Mouse (Mus musculus) thymus, postnatal 25 days (tissue): ENCODE data around the gene Il4i1.
A peak's percentile ranks its signal among the peaks of the same experiment; 100 is the strongest.

Experiments
- DNase-seq: peaks from one replicate; pipeline ENCODE4 v3.0.0; 2022

Gene Il4i1

GRCm38 (mm10) chr7:44819391-44819790, 3.2 kb downstream of the Il4i1 start:
- DNase-seq, result peak; percentile 0

DNA sequence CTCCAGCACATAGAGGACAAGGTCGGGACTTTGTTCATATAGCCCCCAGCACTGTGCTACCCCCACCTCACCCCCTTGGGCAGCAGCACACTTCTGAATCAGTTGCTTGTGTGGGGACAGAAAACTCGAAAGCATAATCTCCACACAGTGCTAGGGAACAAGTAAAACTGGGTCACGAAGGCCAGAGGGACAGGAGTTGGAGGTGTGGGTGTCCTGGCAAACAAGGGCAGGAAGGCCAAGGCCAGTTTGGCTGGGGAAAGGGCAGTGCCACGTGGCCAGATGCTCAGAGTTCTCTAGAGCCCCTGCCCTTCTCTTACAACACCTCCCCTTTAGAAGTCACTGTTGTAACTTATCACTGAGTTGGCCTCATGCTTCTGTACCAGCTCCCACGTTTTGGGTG, 3.7 kb downstream of the Il4i1 start:
- DNase-seq, result peak; percentile 1

GRCm38 (mm10) chr7:44820525-44820924, 4.3 kb downstream of the Il4i1 start:
- DNase-seq, result no peak

- no peak for DNase-seq
These were observed 5.7 kb downstream of the Il4i1 start for GRCm38 (mm10) chr7:44821666-44822448.

- no peak for DNase-seq
These were observed 7.2 kb downstream of the Il4i1 start for GRCm38 (mm10) chr7:44823409-44823808.

GRCm38 (mm10) chr7:44824872-44825271, 8.7 kb downstream of the Il4i1 start:
- peak; percentile 84 for DNase-seq

DNA sequence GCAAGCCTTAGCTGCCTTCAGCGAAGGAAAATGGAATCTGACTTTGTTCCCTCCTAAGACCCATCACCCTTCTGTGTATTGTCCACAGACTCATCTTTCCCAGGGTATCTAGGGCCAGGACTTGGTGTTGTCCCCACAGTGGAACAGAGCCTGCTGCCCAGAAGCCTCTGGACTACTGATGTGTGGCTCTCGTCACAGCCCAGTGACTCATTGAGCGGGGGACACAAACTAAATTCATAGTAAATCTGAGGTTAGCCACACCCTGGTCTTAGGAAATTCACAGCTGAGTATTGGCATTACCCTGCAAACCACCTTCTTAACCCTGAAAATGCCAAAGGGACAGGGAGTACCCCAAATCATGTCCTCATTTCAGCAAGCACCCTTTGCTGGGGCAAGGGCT, 10.6 kb downstream of the Il4i1 start:
- no peak for DNase-seq

DNA sequence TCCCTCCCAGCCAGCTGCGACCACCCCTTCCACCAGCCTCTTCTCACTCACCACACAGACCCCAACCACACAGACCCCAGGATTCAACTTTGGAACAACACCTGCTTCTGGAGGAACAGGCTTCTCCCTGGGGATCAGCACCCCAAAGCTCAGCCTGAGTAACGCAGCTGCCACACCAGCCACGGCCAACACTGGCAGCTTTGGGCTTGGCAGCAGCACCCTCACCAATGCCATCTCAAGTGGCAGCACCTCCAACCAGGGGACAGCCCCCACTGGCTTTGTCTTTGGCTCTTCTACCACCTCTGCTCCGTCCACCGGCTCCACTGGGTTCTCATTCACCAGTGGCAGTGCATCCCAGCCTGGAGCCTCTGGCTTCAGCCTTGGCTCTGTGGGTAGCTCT, 12.5 kb downstream of the Il4i1 start:
- no peak for DNase-seq

GRCm38 (mm10) chr7:44832763-44833162, 16.6 kb downstream of the Il4i1 start:
- DNase-seq, result no peak

DNA sequence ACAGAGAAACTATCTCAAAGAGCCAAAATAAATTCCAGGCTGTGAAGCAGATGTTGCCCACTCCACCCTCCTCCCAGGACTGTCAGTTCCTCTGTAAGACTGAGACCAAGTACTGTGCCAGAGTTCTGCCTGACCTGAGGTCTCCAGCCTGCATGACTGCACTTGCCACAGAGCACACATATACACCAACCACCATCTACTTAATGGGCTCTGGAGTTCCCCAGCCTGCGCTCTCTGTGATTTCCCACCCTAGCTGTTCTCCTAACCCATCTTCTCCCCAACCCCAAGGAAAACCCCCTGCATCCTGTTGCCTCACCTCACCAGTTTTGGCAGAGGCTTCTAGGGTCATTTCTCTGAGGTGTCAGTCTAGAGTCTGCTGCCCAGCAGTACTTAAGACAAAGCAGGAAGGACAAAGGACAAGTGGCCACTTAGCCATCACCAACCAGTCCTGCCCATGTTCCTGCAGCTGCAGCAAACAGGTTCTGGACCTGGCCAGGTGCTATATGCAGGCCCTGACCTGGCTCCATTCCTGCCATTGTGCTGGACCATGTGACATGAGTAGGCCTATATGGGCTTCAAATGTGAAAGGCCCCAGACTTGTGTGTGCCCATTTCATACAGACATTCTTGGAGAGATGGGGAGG, 19.3 kb downstream of the Il4i1 start:
- DNase-seq, result no peak

DNA sequence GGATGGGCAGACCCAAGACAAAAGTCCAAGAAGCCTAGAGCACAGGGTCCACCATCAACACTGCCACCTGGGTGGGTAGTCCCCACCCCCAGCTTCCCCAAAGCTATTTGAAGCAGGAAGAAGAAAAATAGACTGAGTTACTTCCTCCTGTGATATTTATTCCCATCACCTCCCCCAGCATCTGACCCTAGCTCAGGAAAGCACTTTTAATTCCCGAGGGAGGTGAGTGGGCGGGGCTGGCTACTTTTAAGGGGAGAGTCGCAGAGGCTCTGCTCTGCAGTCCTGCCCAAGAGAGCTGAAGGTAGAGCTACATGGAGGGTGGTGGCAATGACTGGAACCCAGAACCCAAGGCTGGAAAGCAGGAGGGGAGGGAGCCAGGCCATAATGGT, 19.8 kb downstream of the Il4i1 start:
- no peak for DNase-seq

- DNase-seq, result no peak
These were observed 20.4 kb downstream of the Il4i1 start for GRCm38 (mm10) chr7:44836423-44837053.

GRCm38 (mm10) chr7:44838073-44838472, 21.9 kb downstream of the Il4i1 start:
- no peak for DNase-seq

- DNase-seq, result no peak
These were observed 22.9 kb downstream of the Il4i1 start for GRCm38 (mm10) chr7:44839171-44839490.

DNA sequence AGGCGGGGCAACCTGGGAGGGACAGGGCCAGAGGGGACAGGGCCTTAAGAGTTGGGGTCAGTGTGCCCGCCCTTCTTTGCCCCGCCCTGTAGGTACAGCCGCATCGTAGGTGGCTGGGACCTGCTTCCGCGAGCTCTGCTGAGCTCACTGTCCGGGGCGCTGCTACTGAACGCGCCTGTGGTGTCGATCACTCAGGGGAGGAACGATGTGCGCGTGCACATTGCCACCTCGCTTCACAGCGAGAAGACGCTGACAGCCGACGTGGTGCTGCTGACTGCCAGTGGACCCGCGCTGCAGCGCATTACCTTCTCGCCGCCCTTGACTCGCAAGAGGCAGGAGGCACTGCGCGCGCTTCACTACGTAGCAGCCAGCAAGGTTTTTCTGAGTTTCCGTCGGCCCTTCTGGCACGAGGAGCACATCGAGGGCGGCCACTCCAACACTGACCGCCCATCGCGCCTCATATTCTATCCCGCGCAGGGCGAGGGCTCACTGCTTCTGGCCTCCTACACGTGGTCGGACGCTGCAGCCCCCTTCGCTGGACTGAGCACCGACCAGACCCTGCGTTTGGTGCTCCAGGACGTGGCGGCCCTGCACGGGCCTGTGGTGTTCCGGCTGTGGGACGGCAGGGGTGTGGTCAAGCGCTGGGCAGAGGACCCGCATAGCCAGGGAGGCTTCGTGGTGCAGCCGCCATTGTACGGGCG, 23.5 kb downstream of the Il4i1 start:
- peak; percentile 42 for DNase-seq

DNA sequence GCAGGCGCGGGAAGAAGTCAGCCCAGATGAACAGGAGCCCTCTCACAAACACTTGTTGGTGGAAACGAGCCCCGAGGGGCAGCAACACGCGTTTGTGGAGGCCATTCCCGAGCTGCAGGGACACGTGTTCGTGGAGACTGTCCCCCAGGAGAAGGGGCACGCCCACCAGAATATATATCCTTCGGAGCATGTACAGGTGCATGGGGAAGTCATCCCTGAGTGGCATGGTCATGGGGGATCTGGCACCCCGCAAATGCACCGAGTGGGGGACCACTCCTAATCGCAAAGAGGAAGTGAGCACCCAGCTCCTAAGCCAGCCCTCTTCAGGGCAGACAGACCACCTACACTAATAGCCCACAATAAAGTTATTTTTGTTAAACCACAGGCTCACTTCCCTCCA, 24.2 kb downstream of the Il4i1 start:
- no peak for DNase-seq

DNA sequence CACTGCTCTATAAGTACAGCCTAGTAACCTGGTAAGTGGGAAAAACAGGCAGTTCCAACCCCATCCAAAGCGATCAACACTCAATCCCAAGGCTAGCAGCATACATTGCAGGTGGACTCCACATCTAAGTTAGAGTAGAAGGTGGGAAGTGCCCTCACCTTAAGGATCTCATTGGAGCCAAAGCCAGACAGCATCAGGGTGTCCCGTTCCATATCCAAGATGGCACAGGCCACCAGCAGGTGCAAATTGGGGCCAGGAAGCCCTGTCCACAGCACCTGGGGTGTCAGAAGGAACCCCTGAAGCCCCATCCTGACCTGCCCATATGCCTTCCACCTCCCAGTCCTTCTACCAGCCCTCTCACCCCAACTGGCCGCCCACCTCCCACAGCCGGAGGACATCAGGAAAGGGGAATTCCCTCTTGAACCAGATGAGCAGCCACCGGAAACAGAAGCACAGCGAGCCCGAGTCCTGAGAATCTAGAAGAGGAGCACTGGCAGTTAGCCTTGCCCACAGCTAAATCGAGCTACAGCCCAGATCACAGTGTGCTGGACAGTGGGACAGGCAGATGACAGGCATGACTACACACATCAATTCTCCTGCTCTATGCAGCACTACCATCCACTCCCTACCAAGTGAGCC, 25.8 kb downstream of the Il4i1 start:
- DNase-seq, result no peak

DNA sequence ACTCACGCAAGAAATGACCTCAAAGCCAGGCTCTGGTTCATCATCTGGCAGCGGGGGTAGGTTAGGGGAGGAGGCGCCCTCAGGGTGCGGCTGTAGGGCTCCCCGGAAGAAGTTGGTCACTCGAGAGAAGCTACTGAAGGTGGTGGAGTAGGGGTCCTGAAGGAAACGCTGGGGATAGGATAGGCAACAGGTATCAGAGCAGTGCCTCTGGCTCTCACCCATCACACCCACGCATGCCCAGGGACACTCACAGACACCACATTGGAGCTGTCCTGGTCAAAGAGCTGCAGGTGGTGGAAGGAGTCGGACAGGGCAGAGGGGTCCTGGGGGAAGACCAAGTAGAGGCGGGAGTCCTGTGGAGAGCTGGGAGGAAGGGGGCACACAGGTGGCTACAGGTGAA, 28.8 kb downstream of the Il4i1 start:
- DNase-seq, result no peak

DNA sequence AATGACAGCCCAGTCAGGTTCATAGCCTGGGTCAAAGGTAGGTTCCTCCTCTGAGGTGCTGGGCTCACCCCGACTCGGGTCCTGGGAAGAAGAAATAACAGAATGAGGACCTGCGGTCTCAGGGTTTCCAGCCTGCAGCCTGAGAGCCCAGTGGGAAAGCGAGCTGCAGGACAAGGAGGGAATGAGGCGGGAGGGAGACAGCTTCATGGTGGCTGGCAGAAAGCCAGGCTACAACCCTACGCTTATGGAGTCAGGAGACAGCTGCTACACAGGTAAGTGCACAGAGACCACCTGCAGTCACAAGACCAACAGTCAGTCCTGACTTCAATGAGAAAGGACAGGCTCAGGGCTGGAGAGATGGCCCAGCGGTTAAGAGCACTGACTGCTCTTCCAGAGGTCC, 30.6 kb downstream of the Il4i1 start:
- DNase-seq, result no peak

GRCm38 (mm10) chr7:44847772-44848171, 31.6 kb downstream of the Il4i1 start:
- DNase-seq, result no peak

DNA sequence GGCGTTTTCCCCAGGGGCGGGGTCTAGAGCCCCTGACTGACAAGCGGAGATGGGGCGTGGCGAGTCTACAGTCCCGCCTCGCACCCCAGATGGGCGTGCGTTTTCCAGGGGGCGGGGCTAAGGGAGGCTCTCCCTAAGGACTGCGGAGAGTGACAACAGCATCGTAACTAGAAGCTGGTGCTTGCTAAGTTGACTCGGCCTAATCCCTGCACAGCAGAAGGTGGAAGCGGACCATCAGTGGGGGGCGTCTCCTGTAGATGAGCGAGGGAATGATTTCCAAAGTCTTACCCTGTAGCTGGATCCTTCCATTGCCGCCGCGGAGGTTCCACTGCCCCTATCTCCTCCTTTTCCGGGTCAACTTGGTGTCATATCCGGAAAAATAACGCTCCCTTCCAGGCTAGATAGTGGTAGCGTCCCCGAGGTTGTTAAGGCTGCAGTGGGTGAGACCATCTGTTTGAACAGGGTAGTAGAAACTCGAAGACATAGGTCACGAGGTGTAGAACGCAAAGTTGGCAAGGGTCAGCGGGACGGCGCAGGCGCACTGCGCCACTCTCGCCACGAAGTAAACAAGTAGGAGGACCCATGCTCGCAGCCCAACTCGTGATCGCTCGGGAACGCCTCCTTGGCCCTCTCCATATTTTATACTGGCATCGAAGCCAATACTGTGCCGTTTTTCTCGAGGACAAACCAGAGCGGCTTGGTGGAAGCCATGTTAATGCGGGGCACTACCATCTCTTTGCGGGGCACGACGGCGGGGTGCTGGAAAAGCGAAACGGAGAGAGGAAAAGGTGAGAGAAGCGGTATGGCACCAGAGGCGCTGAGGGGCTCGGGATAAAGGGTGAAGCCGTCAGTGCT, 32.6 kb downstream of the Il4i1 start, which contains the start of the genes Akt1s1 and Tbc1d17:
Gene Akt1s1 (plus strand): TSS at position 431 of the 855 bp plus-strand sequence.
Gene Tbc1d17 (minus strand): TSS at position 519 of the 855 bp plus-strand sequence.
- DNase-seq, result peak; percentile 98
